Mouse (Mus musculus): ENCODE data around the gene Hsdl1. TPM values are rescaled to one million over a fixed set of nuclear protein-coding genes. Genes with fewer than 3 reads are reported as not detected.

Gene Hsdl1
- polyA plus RNA-seq, 1 experiment from 2014 or later = 31.0 TPM

- no peak overlapping the region for H3K4me3 ChIP-seq (replicated peaks; ENCODE audit: low read length)
- no peak overlapping the region for H3K9ac ChIP-seq (ENCODE audit: low read length)
- no peaks in the 10 kb centered on the region for H3K4me1 ChIP-seq (ENCODE audit: control insufficient read depth, insufficient read depth, low read length)
- H3K27ac ChIP-seq (ENCODE audit: low read length) = no peak overlapping the region
- no peak for ATAC-seq (ENCODE audit: insufficient read depth, low FRiP score)
- no peaks in the 10 kb centered on the region for H3K9me3 ChIP-seq (replicated peaks; ENCODE audit: control insufficient read depth, low read length)
- H3K27me3 ChIP-seq (ENCODE audit: control insufficient read depth, insufficient read depth, low read length) = no peaks in the 10 kb centered on the region
- H3K4me2 ChIP-seq (ENCODE audit: low read depth, low read length) = no peak overlapping the region
- WGBS = 93% methylated on average over 7 of the region's 7 CpGs
- peaks cover 41% of the 10 kb centered on the region for H3K36me3 ChIP-seq (ENCODE audit: control insufficient read depth, insufficient read depth, low read length)
These were observed 46.2 kb downstream of the Hsdl1 start for GRCm38 (mm10) chr8:119528762-119529161.

DNA sequence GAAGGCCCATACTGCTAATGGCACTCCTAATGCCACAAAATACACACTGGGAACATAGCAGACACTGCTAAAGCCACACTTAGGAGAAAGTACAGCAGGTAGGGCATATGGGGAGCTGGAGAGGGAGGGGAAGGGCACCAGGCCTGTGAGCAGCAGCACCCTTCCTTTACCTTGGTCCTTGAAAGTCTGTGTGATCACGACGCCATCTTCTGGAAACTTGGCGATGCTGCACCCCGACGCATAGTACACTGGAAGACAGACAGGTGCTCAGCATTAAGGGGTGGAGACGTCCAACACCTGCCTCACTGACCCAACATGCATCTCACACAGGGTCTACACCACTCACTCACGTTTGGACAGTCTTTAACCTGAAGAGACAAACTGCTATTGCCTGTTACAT lies 54.9 kb downstream of the Hsdl1 start:
- Histone ChIP-seq H3K9me3 (replicated peaks; ENCODE audit: control insufficient read depth, low read length) (no peaks in the 10 kb centered on the region), H3K4me2 (ENCODE audit: low read depth, low read length) (no peak overlapping the region), H3K4me1 (ENCODE audit: control insufficient read depth, insufficient read depth, low read length) (no peaks in the 10 kb centered on the region), H3K9ac (ENCODE audit: low read length) (no peak overlapping the region), H3K4me3 (replicated peaks; ENCODE audit: low read length) (no peak overlapping the region), H3K27me3 (ENCODE audit: control insufficient read depth, insufficient read depth, low read length) (no peaks in the 10 kb centered on the region), H3K36me3 (ENCODE audit: control insufficient read depth, insufficient read depth, low read length) (peaks cover 23% of the 10 kb centered on the region), H3K27ac (ENCODE audit: low read length) (no peak overlapping the region)
- no peak for ATAC-seq (ENCODE audit: insufficient read depth, low FRiP score)
- 72% methylated on average over 7 of the region's 7 CpGs for WGBS

GRCm38 (mm10) chr8:119516674-119517073 lies 58.3 kb downstream of the Hsdl1 start:
- Histone ChIP-seq H3K4me2 (ENCODE audit: low read depth, low read length) (no peak overlapping the region), H3K9me3 (replicated peaks; ENCODE audit: control insufficient read depth, low read length) (no peaks in the 10 kb centered on the region), H3K27me3 (ENCODE audit: control insufficient read depth, insufficient read depth, low read length) (no peaks in the 10 kb centered on the region), H3K9ac (ENCODE audit: low read length) (no peak overlapping the region), H3K36me3 (ENCODE audit: control insufficient read depth, insufficient read depth, low read length) (peaks cover 22% of the 10 kb centered on the region), H3K27ac (ENCODE audit: low read length) (no peak overlapping the region), H3K4me1 (ENCODE audit: control insufficient read depth, insufficient read depth, low read length) (no peaks in the 10 kb centered on the region), H3K4me3 (replicated peaks; ENCODE audit: low read length) (no peak overlapping the region)
- no peak for ATAC-seq (ENCODE audit: insufficient read depth, low FRiP score)
- 63% methylated on average over 5 of the region's 5 CpGs for WGBS

DNA sequence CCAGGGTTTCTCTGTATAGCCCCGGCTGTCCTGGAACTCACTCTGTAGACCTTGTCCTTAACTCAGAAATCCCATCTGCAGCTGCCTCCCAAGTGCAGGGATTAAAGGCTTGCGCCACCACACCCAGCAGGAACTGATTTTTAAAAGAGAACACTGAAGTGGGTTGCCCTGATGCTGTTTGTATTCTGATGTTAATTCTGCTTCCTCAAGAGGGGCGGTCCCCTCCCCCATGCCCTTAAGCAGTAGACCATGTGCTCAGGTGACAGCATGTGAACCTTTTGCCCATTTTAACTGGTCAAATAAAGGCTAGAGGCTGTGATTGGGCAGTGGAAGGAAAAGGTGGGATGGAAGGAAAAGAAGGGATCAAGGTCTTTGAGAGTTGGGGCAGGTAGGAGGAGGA lies 59.2 kb downstream of the Hsdl1 start:
- no peak overlapping the region for H3K4me2 ChIP-seq (ENCODE audit: low read depth, low read length)
- H3K4me3 ChIP-seq (replicated peaks; ENCODE audit: low read length) = no peak overlapping the region
- no peak for ATAC-seq (ENCODE audit: insufficient read depth, low FRiP score)
- H3K36me3 ChIP-seq (ENCODE audit: control insufficient read depth, insufficient read depth, low read length) = peaks cover 22% of the 10 kb centered on the region
- H3K27me3 ChIP-seq (ENCODE audit: control insufficient read depth, insufficient read depth, low read length) = no peaks in the 10 kb centered on the region
- H3K27ac ChIP-seq (ENCODE audit: low read length) = no peak overlapping the region
- H3K9me3 ChIP-seq (replicated peaks; ENCODE audit: control insufficient read depth, low read length) = no peaks in the 10 kb centered on the region
- H3K4me1 ChIP-seq (ENCODE audit: control insufficient read depth, insufficient read depth, low read length) = no peaks in the 10 kb centered on the region
- WGBS = 78% methylated on average over 3 of the region's 3 CpGs
- H3K9ac ChIP-seq (ENCODE audit: low read length) = no peak overlapping the region

DNA sequence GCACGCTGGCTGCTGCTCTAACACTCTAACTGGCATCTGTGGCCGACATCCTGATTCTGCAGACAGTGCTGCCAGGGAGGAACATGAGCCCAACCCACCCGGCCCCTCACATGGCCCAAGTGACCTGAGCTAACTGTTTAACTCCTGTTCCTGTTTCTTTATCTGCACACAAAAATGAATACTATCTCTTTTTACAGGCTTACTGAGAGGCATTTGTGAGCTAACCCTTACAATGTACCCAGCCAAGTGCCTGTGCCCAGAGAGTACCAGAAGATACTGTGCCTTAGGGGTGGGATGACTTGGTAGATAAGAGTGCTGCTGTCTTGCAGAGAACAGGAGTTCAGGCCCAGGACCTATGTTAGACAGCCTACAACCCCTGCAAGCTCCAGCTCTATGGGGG lies 60.0 kb downstream of the Hsdl1 start:
- ATAC-seq (ENCODE audit: insufficient read depth, low FRiP score) = no peak
- H3K9me3 ChIP-seq (replicated peaks; ENCODE audit: control insufficient read depth, low read length) = no peaks in the 10 kb centered on the region
- peaks cover 19% of the 10 kb centered on the region for H3K36me3 ChIP-seq (ENCODE audit: control insufficient read depth, insufficient read depth, low read length)
- H3K4me2 ChIP-seq (ENCODE audit: low read depth, low read length) = no peak overlapping the region
- no peak overlapping the region for H3K4me3 ChIP-seq (replicated peaks; ENCODE audit: low read length)
- WGBS = 89% methylated on average over 3 of the region's 3 CpGs
- no peaks in the 10 kb centered on the region for H3K4me1 ChIP-seq (ENCODE audit: control insufficient read depth, insufficient read depth, low read length)
- H3K27me3 ChIP-seq (ENCODE audit: control insufficient read depth, insufficient read depth, low read length) = no peaks in the 10 kb centered on the region
- no peak overlapping the region for H3K9ac ChIP-seq (ENCODE audit: low read length)
- H3K27ac ChIP-seq (ENCODE audit: low read length) = no peak overlapping the region

DNA sequence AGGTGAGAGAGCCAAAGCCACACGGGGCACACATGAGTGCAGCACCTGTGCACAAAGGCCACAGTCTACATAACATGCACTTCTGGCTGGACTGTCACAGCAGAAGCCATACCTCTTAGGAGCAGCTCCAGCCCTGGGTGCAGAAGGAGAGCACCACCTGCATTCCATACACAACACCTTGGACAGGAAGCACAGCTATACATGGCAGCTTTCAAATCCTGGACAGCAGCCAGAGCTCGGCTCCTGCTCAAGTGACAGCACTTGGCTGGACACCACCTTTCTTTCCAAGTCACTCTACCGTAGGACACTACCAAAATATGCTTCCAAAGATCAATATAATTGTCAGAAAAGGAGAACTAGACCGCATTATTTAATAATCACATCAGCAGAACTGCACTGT lies 61.6 kb downstream of the Hsdl1 start:
- H3K9ac ChIP-seq (ENCODE audit: low read length) = no peak overlapping the region
- H3K4me3 ChIP-seq (replicated peaks; ENCODE audit: low read length) = no peak overlapping the region
- no peaks in the 10 kb centered on the region for H3K4me1 ChIP-seq (ENCODE audit: control insufficient read depth, insufficient read depth, low read length)
- no peak overlapping the region for H3K27ac ChIP-seq (ENCODE audit: low read length)
- H3K36me3 ChIP-seq (ENCODE audit: control insufficient read depth, insufficient read depth, low read length) = peaks cover 21% of the 10 kb centered on the region
- WGBS = 84% methylated on average over 4 of the region's 4 CpGs
- no peaks in the 10 kb centered on the region for H3K9me3 ChIP-seq (replicated peaks; ENCODE audit: control insufficient read depth, low read length)
- no peaks in the 10 kb centered on the region for H3K27me3 ChIP-seq (ENCODE audit: control insufficient read depth, insufficient read depth, low read length)
- no peak for ATAC-seq (ENCODE audit: insufficient read depth, low FRiP score)
- H3K4me2 ChIP-seq (ENCODE audit: low read depth, low read length) = no peak overlapping the region

Other genes with a start within 250 kb of the Hsdl1 start
- gene Hsbp1, start 230.7 kb downstream of the Hsdl1 start, polyA plus RNA-seq (2015; fragmentation: Nextera tagmentation; extraction: Ambion mirVana) = 292 and 307 TPM in 2 replicates
- 12.5 and 13.5 TPM in 2 replicates for gene Mlycd, start 180.3 kb downstream of the Hsdl1 start, polyA plus RNA-seq (2015; fragmentation: Nextera tagmentation; extraction: Ambion mirVana)
- 10.2 and 11.0 TPM in 2 replicates for gene Osgin1, start 141.1 kb downstream of the Hsdl1 start, polyA plus RNA-seq (2015; fragmentation: Nextera tagmentation; extraction: Ambion mirVana)
- gene Necab2, start 128.5 kb downstream of the Hsdl1 start, polyA plus RNA-seq (2015; fragmentation: Nextera tagmentation; extraction: Ambion mirVana) = 0.74 and 1.5 TPM in 2 replicates
- gene Slc38a8, start 73.5 kb downstream of the Hsdl1 start, polyA plus RNA-seq (2015; fragmentation: Nextera tagmentation; extraction: Ambion mirVana) = not detected in 2 replicates
- 108 and 115 TPM in 2 replicates for gene Mbtps1, start 16.4 kb downstream of the Hsdl1 start, polyA plus RNA-seq (2015; fragmentation: Nextera tagmentation; extraction: Ambion mirVana)
- 0.30 and 0.66 TPM in 2 replicates for gene Dnaaf1, start 52 bp upstream of the Hsdl1 start, polyA plus RNA-seq (2015; fragmentation: Nextera tagmentation; extraction: Ambion mirVana)
- gene Taf1c, start 30.0 kb upstream of the Hsdl1 start, polyA plus RNA-seq (2015; fragmentation: Nextera tagmentation; extraction: Ambion mirVana) = 11.0 and 11.3 TPM in 2 replicates
- 0.06 TPM in 1 of 2 replicates, not detected in the other for gene Adad2, start 37.6 kb upstream of the Hsdl1 start, polyA plus RNA-seq (2015; fragmentation: Nextera tagmentation; extraction: Ambion mirVana)
- 0.10 and 0.18 TPM in 2 replicates for gene Kcng4, start 60.5 kb upstream of the Hsdl1 start, polyA plus RNA-seq (2015; fragmentation: Nextera tagmentation; extraction: Ambion mirVana)
- gene Wfdc1, start 91.2 kb upstream of the Hsdl1 start, polyA plus RNA-seq (2015; fragmentation: Nextera tagmentation; extraction: Ambion mirVana) = 33.9 and 38.6 TPM in 2 replicates
- gene Atp2c2, start 124.8 kb upstream of the Hsdl1 start, polyA plus RNA-seq (2015; fragmentation: Nextera tagmentation; extraction: Ambion mirVana) = 10.8 and 15.9 TPM in 2 replicates
- gene Tldc1, start 203.2 kb upstream of the Hsdl1 start, polyA plus RNA-seq (2015; fragmentation: Nextera tagmentation; extraction: Ambion mirVana) = 14.5 and 16.5 TPM in 2 replicates

Measured in stomach, embryonic 16.5 days (tissue).